Mouse (Mus musculus) embryonic facial prominence, embryonic 13.5 days (tissue): ENCODE measurements at regions not wholly inside any gene's neighbourhood (a gene's known extent, or its start where the extent isn't known, plus 50 kb on each side); places are given as distances from the start of the nearest gene placed in this dataset.

Experiments used
- ATAC-seq: fragments of 200-750 bp; cut with Nextera tagmentation; 2 replicates; pipeline ENCODE4 v1.8.0; 2017; ENCODE audit warnings: low read depth; ENCODE audit not compliant: insufficient number of reproducible peaks, insufficient read depth, low FRiP score, low TSS enrichment
- H3K27ac ChIP-seq: fragments of 300-500 bp; sonication (generic); 2 replicates; pipeline ENCODE4 v1.5.1; 2015; ENCODE audit warnings: moderate library complexity, mild to moderate bottlenecking, inconsistent platforms
- H3K27me3 ChIP-seq: fragments of 300-500 bp; sonication (generic); 2 replicates; pipeline ENCODE4 v1.6.1; 2015; ENCODE audit warnings: mild to moderate bottlenecking, inconsistent platforms
- H3K36me3 ChIP-seq: fragments of 300-500 bp; sonication (generic); 2 replicates; pipeline ENCODE4 v1.6.1; 2015; ENCODE audit warnings: mild to moderate bottlenecking, inconsistent platforms
- H3K4me1 ChIP-seq: fragments of 300-500 bp; sonication (generic); 2 replicates; pipeline ENCODE4 v1.6.1; 2015; ENCODE audit warnings: inconsistent platforms
- H3K4me2 ChIP-seq: fragments of 300-500 bp; sonication (generic); 2 replicates; pipeline ENCODE4 v1.6.1; 2015; ENCODE audit warnings: moderate library complexity, mild to moderate bottlenecking, inconsistent platforms
- H3K4me3 ChIP-seq: fragments of 300-500 bp; sonication (generic); 2 replicates; pipeline ENCODE4 v1.5.1; 2015; ENCODE audit warnings: mild to moderate bottlenecking, inconsistent platforms
- H3K9ac ChIP-seq: fragments of 300-500 bp; sonication (generic); 2 replicates; pipeline ENCODE4 v1.6.1; 2015; ENCODE audit warnings: mild to moderate bottlenecking, inconsistent platforms
- H3K9me3 ChIP-seq: fragments of 300-500 bp; sonication (generic); 2 replicates; pipeline ENCODE4 v1.6.1; 2016; ENCODE audit warnings: inconsistent platforms
- WGBS: fragments of 180-500 bp; shearing (Covaris S2); methylation state at CpG from one replicate; pipeline ENCODE4 v1.1.7; 2015; ENCODE audit warnings: mixed read lengths; 5-methylcytosine and 5-hydroxymethylcytosine counted together

- 86% methylated on average over 8 of the region's 8 CpGs for WGBS
- no peaks in the 10 kb centered on the region for H3K4me1 ChIP-seq
- no peak for ATAC-seq
Measured at GRCm38 (mm10) chr6:91573487-91573886, 57.8 kb downstream of the Lsm3 start.

DNA sequence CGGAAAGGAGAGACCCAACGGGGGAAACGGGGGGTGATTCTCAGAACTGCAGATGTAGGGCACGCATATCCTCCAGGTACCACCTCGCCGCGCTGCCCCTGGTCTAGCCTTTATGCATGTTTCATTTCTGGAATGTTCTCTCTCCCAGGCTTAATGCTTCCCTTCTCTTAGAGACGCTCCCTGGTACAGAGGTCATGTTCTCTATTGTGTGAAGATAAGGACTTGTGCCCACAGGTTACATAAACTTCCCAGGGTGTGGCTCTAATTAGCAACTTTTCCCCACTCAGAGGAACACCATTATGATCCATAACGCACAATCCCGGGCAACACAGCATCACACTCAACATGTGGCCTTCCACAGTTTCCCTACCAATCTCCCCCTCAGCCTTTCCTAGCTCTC lies 58.7 kb downstream of the Lsm3 start:
- WGBS, result 85% methylated on average over 10 of the region's 10 CpGs
- no peak overlapping the region for H3K27ac ChIP-seq

More at GRCm38 (mm10) chr6:91573487-91573886, 57.8 kb downstream of the Lsm3 start:
- H3K27ac ChIP-seq, result no peak overlapping the region
- no peak overlapping the region for H3K9ac ChIP-seq
- no peaks in the 10 kb centered on the region for H3K9me3 ChIP-seq
- no peaks in the 10 kb centered on the region for H3K27me3 ChIP-seq
- no peaks in the 10 kb centered on the region for H3K36me3 ChIP-seq
- no peak overlapping the region for H3K4me3 ChIP-seq
- H3K4me2 ChIP-seq, result no peak overlapping the region

GRCm38 (mm10) chr6:91575662-91576364 lies 60.1 kb downstream of the Lsm3 start:
- ATAC-seq, result no peak; the same call in 1 of the 2 replicates
- no peaks in the 10 kb centered on the region for H3K9me3 ChIP-seq
- H3K27ac ChIP-seq, result no peak overlapping the region

More for the DNA sequence above, 58.7 kb downstream of the Lsm3 start:
- ATAC-seq, result no peak
- no peak overlapping the region for H3K9ac ChIP-seq
- no peak overlapping the region for H3K4me2 ChIP-seq
- no peaks in the 10 kb centered on the region for H3K27me3 ChIP-seq
- no peak overlapping the region for H3K4me3 ChIP-seq
- H3K36me3 ChIP-seq, result no peaks in the 10 kb centered on the region
- no peaks in the 10 kb centered on the region for H3K9me3 ChIP-seq
- no peaks in the 10 kb centered on the region for H3K4me1 ChIP-seq

GRCm38 (mm10) chr6:91576906-91577305 lies 61.2 kb downstream of the Lsm3 start:
- Histone ChIP-seq H3K27ac (peak overlapping the region; percentile 2; the same call in 1 of the 2 replicates), H3K4me3 (no peak overlapping the region), H3K36me3 (no peaks in the 10 kb centered on the region), H3K27me3 (no peaks in the 10 kb centered on the region), H3K9ac (no peak overlapping the region), H3K4me2 (no peak overlapping the region), H3K9me3 (no peaks in the 10 kb centered on the region), H3K4me1 (peaks cover 3% of the 10 kb centered on the region; the same call in 1 of the 2 replicates)
- WGBS, result 60% methylated on average over 15 of the region's 15 CpGs
- no peak for ATAC-seq

More at GRCm38 (mm10) chr6:91575662-91576364, 60.1 kb downstream of the Lsm3 start:
- H3K4me3 ChIP-seq, result no peak overlapping the region
- H3K9ac ChIP-seq, result no peak overlapping the region
- no peak overlapping the region for H3K4me2 ChIP-seq
- WGBS, result 62% methylated on average over 4 of the region's 4 CpGs
- no peaks in the 10 kb centered on the region for H3K36me3 ChIP-seq
- no peaks in the 10 kb centered on the region for H3K27me3 ChIP-seq
- H3K4me1 ChIP-seq, result no peaks in the 10 kb centered on the region

GRCm38 (mm10) chr6:91579666-91580065 lies 63.9 kb downstream of the Lsm3 start:
- H3K9ac ChIP-seq, result no peak overlapping the region
- H3K9me3 ChIP-seq, result no peaks in the 10 kb centered on the region
- no peak for ATAC-seq
- no peaks in the 10 kb centered on the region for H3K27me3 ChIP-seq
- WGBS, result 85% methylated on average over 10 of the region's 10 CpGs
- H3K4me2 ChIP-seq, result no peak overlapping the region
- H3K36me3 ChIP-seq, result no peaks in the 10 kb centered on the region
- H3K4me1 ChIP-seq, result peaks cover 3% of the 10 kb centered on the region; the same call in 1 of the 2 replicates
- no peak overlapping the region for H3K27ac ChIP-seq
- no peak overlapping the region for H3K4me3 ChIP-seq

DNA sequence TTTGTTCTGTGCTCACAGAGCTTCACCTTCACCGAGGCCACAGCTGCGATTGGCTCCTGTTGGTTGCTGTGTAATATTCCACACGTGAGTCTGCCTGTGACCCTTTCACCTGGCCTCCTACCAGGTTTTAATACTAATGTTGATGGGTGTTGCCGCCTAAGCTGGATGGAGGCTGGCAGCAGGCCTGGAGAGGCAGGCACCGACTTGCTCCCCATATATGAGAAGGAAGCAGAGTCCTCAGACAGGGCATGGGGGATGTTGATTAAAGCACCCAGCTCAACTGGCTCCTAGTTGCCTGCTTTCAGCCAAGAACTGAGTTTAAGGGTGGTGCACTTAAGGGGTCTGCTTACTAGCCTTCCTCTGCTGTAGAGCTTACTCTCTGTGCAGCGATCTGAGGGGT lies 64.9 kb downstream of the Lsm3 start:
- Histone ChIP-seq H3K36me3 (no peaks in the 10 kb centered on the region), H3K4me1 (peaks cover 5% of the 10 kb centered on the region), H3K27ac (no peak overlapping the region), H3K4me2 (no peak overlapping the region), H3K27me3 (no peaks in the 10 kb centered on the region), H3K4me3 (no peak overlapping the region), H3K9ac (no peak overlapping the region), H3K9me3 (no peaks in the 10 kb centered on the region)
- ATAC-seq, result no peak
- 87% methylated on average over 6 of the region's 6 CpGs for WGBS

GRCm38 (mm10) chr6:91582338-91582737 lies 66.6 kb downstream of the Lsm3 start:
- H3K4me2 ChIP-seq, result no peak overlapping the region
- no peak overlapping the region for H3K27ac ChIP-seq
- no peaks in the 10 kb centered on the region for H3K9me3 ChIP-seq
- H3K27me3 ChIP-seq, result no peaks in the 10 kb centered on the region
- 89% methylated on average over 5 of the region's 5 CpGs for WGBS
- no peak for ATAC-seq
- H3K9ac ChIP-seq, result no peak overlapping the region
- H3K4me1 ChIP-seq, result peaks cover 12% of the 10 kb centered on the region
- no peak overlapping the region for H3K4me3 ChIP-seq
- no peaks in the 10 kb centered on the region for H3K36me3 ChIP-seq

- Histone ChIP-seq H3K9ac (no peak overlapping the region), H3K4me3 (no peak overlapping the region), H3K4me1 (peaks cover 12% of the 10 kb centered on the region), H3K27me3 (no peaks in the 10 kb centered on the region), H3K9me3 (no peaks in the 10 kb centered on the region), H3K4me2 (no peak overlapping the region), H3K36me3 (no peaks in the 10 kb centered on the region), H3K27ac (no peak overlapping the region)
- ATAC-seq, result no peak
- WGBS, result 83% methylated on average over 5 of the region's 5 CpGs
Measured at GRCm38 (mm10) chr6:91583346-91583745, 67.6 kb downstream of the Lsm3 start.

DNA sequence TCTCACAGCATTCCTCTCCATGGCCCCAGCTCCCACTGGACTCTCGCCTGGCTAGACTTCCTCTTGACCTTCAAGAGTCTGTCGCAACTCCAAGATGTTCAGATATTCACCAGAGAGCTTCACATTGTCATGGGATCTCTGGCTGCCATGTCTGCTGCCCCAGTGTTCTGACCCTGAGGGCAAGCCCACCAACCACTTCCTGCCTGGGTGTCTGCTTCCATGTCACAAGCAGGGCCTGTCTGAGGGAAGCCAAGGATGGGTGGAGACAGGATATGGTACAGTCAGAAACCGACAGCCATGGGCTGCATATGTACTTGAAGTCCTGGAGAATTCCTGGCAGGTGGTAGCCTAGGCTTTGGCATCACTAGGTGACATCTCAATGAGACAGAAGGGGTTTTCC lies 69.8 kb downstream of the Lsm3 start:
- H3K4me3 ChIP-seq, result no peak overlapping the region
- no peak overlapping the region for H3K4me2 ChIP-seq
- H3K27me3 ChIP-seq, result no peaks in the 10 kb centered on the region
- H3K4me1 ChIP-seq, result peaks cover 13% of the 10 kb centered on the region
- WGBS, result 63% methylated on average over 3 of the region's 3 CpGs
- H3K9me3 ChIP-seq, result no peaks in the 10 kb centered on the region
- H3K9ac ChIP-seq, result no peak overlapping the region
- 0 out of 2 replicates have a peak overlapping the region, but pooled peaks have one; percentile 4 for H3K27ac ChIP-seq
- H3K36me3 ChIP-seq, result no peaks in the 10 kb centered on the region
- ATAC-seq, result no peak

- Histone ChIP-seq H3K27ac (no peak overlapping the region), H3K4me2 (no peak overlapping the region), H3K4me1 (peaks cover 22% of the 10 kb centered on the region), H3K36me3 (no peaks in the 10 kb centered on the region), H3K27me3 (no peaks in the 10 kb centered on the region), H3K9ac (no peak overlapping the region), H3K4me3 (no peak overlapping the region), H3K9me3 (no peaks in the 10 kb centered on the region)
- 60% methylated on average over 4 of the region's 4 CpGs for WGBS
- no peak for ATAC-seq
Measured at GRCm38 (mm10) chr6:91589181-91589580, 73.5 kb downstream of the Lsm3 start.

- H3K4me2 ChIP-seq, result no peak overlapping the region
- no peaks in the 10 kb centered on the region for H3K36me3 ChIP-seq
- H3K27ac ChIP-seq, result no peak overlapping the region
- 53% methylated on average over 6 of the region's 6 CpGs for WGBS
- H3K4me3 ChIP-seq, result no peak overlapping the region
- H3K9me3 ChIP-seq, result no peaks in the 10 kb centered on the region
- H3K27me3 ChIP-seq, result no peaks in the 10 kb centered on the region
- peaks cover 21% of the 10 kb centered on the region for H3K4me1 ChIP-seq
- ATAC-seq, result no peak
- H3K9ac ChIP-seq, result no peak overlapping the region
Measured at GRCm38 (mm10) chr6:91590395-91590794, 74.7 kb downstream of the Lsm3 start.

DNA sequence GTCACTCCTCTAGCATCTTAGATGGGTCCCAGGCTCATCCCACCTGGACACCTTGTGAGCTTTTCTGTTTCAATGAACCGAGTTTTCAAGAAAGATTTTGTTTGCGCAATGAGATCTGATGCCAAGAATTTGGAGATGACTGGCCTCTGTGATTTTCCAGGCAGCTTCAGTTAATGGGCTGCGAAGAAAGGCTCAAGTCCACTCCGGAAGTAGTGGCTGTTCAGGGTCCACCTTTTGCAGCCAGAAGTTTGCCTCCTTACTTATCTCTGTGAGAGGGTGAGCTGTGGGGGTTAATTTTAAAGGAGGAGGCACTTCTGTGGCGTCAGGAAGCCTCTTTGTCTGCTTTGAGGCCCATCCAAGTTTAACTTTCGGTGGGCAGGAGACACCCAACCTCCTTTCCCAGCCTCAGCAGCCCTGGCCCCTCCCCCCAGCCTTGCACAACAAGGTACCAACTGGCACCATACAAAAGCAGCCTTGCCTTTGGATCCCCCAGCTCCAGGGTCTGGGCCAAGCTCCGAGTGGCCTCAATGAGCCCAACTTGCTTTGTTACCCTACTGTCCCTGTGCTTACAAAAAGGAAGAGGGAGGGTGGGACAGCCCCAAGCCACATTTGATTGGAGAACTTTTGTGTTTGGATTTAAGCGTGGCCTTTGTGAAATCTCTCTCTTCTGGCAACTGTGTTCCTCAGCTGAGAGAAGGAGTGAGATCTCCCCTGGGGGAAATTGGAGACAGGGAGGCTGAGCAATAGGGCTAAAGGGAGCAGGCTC lies 75.3 kb downstream of the Lsm3 start:
- Histone ChIP-seq H3K4me1 (peaks cover 16% of the 10 kb centered on the region), H3K4me3 (no peak overlapping the region), H3K27me3 (no peaks in the 10 kb centered on the region), H3K9ac (no peak overlapping the region), H3K9me3 (no peaks in the 10 kb centered on the region), H3K27ac (peak overlapping the region; percentile 35), H3K4me2 (no peak overlapping the region), H3K36me3 (no peaks in the 10 kb centered on the region)
- ATAC-seq, result peak; percentile 62; the same call in 1 of the 2 replicates
- WGBS, result 47% methylated on average over 8 of the region's 8 CpGs
